Mouse (Mus musculus) thymus, adult 18-20 months (tissue): ENCODE data around the gene Prm1.
"Not testable (repeated sequence)": the region's sequence is repeated elsewhere in the genome, so short reads cannot be mapped to it uniquely, and the experiment has no call there.

ENCODE experiments used
- DNase-seq, 2 experiments: peaks; one replicate each; pipeline ENCODE4 v3.0.0; 2022; ENCODE audit warnings: mixed read lengths in 2 of 2

Prm1 gene

DNA sequence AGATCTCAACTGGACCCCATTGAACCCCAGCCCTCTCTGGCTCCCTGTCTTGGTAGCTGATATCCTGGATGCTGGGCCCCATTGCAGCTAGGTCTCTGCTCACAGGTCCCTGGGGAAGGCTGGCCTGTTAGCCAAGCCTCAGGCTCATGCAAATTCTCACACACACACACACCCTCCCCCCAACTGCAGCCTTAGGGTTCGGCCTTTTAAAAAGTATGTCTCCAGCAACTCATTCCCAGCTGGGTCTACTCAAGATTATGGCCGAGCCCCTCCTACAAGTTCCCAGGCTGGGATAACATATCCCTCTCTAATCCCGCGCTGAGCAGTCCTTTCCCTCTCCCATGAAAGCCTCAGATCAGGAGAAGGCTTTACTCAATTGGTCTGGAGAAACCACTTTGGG, 15.7 kb upstream of the Prm1 start:
- DNase-seq, result no peak

DNA sequence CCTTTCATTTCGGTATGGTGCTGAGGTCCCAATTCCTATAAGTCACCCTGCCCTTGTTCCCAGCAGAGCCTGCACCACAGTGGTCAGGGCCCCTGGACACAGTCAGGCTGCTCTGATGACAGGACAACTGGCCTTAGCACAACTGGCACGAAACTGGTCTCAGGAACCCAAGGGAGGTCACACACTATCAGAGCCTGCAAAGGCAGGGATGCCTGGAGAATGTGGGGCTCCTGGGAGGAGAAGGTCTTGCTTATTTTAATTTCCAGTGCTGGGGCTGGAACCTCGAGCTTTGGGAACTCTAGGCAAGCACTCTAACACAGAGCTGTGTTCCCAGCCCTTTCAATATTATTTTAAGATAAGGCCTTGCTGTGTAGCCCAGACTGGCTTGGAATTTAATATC, 14.3 kb upstream of the Prm1 start:
- DNase-seq, result no peak

DNA sequence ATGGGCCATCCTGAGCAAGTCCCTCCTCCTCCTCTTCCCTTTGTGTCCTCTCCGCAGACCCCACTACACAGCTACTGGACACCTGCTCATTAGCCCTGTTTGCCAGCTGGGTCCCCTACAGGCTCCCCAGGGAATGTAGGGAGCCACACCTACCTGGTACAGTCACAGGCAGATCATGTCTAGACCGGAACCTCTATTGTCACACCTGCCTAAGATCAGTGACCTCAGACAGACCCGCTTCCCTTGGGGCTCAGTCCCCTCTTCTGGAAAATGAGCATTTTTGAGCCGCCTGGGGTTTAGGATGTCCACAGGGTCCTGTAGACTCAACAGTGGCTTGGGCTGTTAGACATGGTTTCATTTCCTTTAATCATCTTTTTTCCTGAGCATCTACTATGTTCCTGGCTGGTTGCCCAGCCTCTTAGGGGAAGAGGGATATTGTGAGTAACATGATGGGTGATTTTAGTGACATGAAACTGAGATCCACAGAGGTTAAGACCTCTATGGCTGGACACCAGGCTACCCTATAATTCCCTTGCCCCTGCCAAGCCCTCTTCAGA, 13.0 kb upstream of the Prm1 start:
- DNase-seq, result no peak

DNA sequence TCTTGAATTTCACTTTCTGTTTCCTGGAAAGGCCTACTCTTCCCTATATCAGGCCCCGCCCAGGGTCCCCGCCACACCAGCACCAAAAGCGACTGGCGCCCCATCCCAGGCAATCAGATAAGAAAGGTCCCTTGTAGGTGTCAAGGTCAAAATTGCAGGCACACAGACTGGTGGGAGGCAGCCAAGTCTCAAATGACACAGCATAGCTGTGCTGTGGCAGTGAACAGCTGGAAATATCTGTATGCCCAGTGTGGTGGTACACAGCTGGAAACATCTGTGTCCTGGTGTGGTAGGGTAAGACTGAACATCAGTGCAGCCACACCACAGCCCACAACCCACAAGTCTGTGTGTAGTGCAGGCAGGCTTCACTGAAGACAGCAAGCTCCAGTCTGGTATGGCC, 9.2 kb upstream of the Prm1 start:
- no peak for DNase-seq

DNA sequence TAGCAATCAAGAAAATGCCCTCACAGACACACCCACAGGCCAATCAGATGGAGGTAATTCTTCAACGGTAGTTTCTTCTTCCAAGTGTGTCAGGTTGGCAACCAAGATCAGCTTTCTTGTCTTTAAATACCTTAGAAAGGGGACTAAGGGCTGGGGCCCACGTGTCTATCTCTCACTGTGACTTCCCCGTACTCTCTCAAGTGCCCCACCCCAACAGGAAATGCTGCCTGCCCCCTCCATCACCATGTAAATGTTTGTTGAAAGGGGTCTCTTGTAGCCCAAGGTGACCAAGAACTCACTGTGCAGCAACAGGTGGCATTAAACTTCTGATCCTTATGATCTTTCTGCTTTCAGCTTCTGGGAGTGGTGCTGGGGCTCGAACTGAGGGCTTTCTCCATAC, 8.1 kb upstream of the Prm1 start:
- no peak for DNase-seq

DNA sequence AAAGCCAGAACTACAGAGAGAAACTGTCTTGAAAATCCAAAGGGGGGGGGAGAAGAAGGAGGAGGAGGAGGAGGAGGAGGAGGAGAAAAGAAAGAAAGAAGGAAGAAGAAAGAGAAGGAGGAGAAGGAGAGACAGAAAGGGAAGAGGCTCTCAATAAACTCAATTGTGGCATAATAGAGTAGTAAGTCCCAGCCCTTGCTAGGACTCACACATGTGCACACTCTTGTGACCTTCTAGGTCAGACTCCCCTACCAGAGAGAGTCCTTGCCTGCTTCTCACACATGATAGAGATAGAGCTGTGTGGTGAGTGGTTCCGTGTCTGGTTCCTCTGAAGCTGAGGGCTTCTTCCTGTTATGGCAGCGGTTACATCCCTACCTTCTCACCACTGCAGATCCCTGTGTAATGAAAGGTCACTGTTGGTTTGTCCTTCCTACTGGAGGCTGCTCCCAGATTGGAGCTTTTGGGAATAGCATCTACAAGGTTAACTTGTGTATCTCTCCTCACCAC, 7.3 kb upstream of the Prm1 start, which contains the start of gene Gm11172:
Gene Gm11172 (plus strand): TSS at position 51 of the 507 bp plus-strand sequence.
- DNase-seq, result no peak

DNA sequence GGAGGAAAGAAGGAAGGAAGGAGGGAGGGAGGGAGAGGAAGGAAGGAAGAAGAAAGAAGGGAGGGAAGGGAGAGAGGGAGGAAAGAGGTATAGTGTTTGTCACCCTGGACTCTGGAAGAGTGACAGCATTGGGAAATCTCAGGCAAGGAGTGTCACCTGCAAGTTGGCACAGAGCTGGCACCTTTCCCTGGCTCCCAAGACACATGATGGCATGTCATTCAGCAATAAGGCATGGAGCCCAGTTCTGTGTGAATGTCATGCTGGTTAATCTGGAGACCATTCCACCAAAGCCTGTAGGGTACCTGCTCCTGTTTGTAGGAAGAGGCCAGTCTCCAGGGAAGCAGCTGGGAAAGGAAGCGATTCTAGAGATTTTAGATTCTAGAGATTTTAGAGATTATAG, 4.7 kb upstream of the Prm1 start:
- no peak for DNase-seq

DNA sequence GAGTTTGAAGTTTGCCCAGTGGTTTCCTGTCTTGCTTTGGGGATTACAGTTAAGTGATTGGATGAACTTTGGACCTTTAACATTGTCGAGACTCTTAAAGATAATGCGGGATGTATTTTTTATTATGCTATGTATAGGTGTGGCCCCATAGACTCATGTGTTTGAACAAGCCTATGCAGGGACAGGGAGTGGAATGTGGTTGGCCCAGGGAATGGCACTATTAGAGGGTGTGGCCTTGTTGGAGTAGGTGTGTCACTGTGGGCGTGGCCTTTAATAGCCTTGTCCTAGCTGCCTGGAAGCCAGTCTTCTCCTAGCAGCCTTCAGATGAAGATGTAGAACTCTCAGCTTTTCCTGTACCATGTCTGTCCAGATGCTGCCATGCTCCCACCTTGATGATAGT, 3.2 kb downstream of the Prm1 start:
- not testable (repeated sequence) for DNase-seq

DNA sequence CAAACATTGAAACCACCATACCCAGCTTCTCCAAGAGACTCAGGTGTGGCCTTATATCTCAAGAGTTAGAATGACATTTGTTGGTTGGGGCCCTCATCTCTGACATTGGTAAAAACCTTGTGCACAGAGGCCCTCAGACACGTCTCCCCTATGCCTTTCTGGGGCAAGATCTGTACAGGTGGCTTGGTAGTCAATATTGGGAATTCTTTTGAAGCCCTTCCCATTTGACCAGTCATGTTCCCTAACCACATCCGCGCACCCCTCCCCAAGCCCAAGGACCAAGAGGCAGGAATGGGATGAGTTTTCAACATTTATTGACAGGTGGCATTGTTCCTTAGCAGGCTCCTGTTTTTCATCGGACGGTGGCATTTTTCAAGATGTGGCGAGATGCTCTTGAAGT, 9.6 kb downstream of the Prm1 start, which contains the start of gene Prm2:
Gene Prm2 (minus strand): TSS at position 101 of the 400 bp plus-strand sequence.
- DNase-seq, result no peak

DNA sequence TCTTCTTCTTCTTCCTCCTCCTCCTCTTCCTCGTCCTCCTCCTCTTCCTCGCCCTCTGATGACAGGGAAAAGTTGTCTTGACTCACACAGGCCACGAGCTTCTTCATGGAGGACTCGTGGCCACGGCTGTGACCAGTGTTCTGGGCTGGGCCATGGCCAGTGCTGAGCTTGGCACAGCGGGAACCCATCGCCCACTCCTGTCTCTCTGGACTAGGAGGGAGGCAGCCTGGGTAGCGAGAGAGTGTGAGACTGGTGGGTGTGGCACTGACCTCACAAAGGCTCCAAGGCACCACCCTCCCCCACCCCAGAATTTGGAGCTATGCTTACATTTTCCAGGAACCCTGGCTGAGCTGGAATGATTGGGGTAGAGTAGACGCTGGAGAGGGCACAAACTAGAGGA, 14.9 kb downstream of the Prm1 start, which contains the start of gene Prm3:
Gene Prm3 (minus strand): TSS at position 213 of the 400 bp plus-strand sequence.
- no peak for DNase-seq

DNA sequence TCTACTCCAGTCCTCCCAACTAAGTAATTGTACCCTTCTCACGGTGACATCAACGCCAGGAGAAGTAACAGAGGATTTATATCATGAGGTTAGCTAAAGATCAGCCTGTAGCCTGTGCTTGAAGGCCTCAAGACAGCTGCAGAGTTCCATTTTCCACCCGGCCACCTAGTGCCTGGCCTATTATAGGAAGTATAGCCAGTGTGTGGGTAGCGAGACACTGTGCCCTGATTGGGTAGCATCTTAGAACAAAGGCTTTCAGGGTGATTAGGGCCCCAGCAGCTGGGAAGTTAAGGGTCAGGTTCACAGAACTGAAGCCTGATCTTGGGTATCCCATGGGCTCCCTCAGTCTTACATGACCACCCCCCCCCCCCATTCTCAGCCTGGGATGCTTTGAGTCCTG, 16.8 kb downstream of the Prm1 start:
- no peak for DNase-seq

DNA sequence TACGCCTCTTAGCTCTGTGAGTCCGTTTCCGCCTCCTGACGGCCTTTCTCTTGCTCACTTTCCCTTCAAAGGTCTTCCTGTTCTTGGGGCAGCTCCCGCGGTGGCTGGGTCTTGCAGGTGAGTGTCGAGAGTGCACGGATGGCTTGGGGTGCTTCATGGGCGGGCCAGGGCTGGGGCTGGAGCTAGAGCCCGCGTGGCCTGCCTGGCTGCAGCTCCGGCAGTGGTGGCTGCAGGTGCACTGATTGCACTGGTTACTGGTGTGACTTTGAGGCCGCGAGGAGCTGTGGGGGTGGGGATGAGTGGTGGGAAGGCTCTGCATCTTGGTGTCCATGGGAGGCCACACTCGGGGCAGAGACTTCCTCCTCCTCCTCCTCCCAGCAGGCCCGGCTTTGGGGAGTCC, 17.4 kb downstream of the Prm1 start, which contains the start of gene Tnp2:
Gene Tnp2 (minus strand): TSS at position 390 of the 400 bp plus-strand sequence.
- peak in 1 of 2 experiments; percentile 72 for DNase-seq

DNA sequence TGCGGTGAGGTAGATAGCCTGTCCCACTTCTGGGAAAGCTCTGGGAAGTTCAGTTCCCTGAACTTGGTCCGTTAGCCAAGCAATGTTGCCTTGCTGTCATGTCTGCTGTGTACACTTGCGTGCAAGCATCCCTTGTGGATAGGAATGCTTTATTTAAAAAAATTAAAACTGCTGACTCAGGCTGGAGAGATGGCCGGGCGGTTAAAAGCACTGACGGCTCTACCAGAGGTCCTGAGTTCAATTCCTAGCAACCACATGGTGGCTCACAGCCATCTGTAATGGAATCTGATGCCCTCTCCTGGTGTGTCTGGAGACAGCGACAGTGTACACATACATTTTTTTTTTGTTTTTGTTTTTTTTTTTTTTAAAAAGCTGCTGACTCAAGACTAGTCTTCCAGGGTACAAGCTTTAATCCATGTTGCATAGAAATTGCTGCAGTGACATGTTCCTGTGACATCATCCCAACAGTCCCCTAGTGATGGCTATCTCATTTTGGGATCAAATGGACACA, 18.0 kb downstream of the Prm1 start:
- no peak for DNase-seq

DNA sequence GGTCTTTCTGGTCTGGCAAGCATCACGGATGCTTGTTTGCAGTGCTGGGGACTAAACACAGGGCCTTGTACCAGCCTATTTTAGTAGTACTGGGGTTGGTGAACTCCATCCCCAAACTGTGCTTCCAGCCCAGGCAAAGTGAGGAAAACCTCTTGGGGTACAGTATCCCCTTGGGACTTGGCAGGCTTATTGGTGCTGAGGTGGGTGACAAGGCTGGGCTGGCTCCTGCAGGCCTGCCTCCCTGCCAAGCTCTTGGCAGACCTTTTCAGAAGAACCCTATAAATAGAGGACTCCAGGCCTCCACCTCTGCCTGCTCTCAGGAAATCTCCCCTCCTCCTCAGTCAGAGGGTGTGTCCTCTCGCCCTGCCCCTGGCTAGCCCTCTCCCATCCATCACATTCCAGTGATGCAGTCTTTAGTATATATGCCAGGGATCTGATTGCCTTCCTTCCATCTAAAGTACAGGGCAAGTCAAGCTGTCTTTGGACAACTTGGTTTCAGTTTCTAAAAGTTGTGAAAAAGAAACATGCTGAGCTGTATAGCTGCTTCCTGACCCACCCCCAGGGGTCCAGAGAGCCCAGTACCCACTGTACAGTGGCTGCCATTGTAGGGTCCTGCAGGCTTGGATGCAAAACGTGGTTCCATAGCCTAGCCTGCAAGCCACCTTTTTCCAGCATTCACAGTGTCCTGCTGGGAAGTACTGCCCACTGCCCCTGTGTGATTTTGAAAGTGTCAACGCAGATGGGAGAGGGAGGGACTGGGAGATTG, 18.7 kb downstream of the Prm1 start:
- no peak for DNase-seq

DNA sequence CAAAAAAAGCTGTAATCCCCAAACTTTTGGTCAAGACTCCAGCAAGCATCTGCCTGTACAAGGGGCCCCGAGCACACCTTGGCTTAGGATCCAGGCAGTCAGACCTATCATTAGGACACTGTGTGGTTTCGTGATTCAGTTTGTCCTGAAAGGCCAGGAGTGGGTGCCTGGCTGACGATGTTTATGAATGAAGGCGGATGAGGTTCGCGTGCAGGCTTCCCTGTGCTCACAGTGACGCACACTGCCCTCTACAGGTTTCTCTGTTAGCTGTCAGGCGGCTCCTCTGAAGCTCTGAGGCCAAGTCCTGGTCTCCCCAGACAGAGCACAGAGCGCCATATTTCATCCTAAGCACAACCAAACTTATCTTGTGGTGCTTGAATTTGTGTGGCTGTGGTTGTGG, 19.4 kb downstream of the Prm1 start:
- peak; percentile 75 to 88 for DNase-seq

DNA sequence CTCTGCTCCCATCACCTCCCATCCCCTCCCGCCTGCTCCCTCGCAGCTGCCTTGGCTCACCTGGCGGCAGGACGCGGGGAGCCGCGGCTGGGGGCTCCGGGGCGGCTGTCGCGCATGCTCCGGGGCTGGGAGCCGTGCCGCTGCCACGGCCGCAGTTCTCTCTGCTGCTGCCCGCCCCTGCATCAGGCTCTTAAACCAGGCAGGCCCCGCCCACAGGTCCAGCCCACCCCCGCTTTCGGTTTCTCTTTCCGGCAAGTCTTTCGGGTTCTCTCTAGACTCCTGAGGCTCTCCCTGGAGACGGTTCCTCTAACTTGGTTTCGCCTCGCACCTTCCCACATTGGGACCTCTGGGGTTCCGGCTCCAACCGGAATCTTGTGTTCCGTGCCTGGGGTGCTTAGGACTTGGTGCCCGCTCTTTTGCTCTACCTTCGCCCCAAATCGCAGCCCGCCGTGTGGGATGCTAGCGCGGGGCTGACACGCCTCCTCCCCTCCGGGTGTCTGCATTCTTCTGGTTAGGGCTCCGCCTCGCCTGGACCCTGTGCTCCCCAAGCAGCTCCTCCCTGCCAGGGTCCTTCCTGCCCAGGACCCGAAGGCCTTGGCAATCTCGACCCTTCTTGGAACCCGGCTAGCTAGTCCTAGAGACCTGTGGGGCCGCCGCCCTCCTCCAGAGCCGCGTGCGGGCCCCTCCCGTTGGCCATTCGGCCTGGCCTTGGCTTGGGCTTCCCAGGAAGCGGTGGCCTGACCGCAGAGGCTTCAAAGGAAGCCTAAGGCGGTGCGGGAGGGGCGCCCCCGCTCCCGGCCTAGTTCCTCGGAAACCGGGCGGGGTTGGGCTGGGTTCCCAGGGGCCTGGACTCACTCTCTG, 20.0 kb downstream of the Prm1 start, which contains the start of gene Socs1:
Gene Socs1 (minus strand): TSS at position 166 of the 861 bp plus-strand sequence.
- peak; percentile 94 for DNase-seq

DNA sequence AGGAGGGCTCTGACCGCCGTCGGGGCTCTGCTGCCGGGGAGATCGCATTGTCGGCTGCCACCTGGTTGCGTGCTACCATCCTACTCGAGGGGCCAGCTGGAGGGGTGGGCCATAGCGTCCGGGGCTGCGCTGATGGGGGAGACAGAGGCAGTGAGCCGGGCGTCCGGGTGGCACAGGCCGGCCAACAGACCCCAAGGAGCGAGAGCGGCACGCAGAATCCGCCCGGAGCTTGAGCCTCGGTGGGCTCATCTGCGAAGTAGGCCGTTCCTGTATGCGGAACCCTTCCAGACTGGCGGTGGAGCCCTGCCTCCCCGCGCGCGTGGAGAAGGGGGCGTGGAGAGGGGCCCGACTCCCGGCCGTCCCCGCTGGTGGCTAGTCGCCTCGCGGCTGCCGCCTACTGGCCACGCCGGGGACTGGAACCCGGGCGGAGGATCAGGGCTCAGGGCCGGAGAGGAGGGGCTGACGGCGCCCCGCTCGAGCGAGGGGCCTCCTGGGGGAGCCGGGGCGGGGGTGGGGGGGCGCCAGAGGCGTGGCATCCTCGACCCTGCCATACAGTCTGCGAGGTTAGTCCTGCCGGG, 20.8 kb downstream of the Prm1 start:
- peak; percentile 93 to 94 for DNase-seq

DNA sequence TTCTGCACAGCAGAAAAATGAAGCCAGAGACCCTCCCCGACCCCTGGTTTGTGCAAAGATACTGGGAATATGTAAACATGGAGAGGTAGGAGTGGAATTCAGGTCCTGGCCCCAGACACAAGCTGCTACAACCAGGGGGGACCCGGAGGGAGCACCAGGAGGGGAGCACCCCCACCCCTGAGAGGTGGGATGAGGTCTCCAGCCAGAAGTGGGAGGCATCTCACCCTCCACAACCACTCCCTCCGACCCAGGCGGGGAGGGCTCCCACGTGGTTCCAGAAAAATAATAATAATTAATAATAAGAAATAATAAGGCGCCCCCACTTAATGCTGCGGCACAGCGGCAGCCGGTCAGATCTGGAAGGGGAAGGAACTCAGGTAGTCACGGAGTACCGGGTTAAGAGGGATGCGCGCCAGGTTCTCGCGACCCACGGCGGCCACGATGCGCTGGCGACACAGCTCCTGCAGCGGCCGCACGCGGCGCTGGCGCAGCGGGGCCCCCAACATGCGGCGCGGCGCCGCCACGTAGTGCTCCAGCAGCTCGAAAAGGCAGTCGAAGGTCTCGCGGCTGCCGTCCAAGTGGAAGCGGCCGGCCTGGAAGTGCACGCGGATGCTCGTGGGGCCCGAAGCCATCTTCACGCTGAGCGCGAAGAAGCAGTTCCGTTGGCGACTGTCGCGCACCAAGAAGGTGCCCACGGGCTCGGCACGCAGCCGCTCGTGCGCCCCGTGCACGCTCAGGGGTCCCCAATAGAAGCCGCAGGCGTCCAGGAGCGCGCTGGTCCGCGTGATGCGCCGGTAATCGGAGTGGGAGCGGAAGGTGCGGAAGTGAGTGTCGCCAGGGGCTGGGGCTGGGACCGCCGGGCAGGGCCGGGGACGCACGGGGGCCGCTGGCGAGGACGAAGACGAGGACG, 21.5 kb downstream of the Prm1 start:
- peak in 1 of 2 experiments; percentile 56 for DNase-seq

DNA sequence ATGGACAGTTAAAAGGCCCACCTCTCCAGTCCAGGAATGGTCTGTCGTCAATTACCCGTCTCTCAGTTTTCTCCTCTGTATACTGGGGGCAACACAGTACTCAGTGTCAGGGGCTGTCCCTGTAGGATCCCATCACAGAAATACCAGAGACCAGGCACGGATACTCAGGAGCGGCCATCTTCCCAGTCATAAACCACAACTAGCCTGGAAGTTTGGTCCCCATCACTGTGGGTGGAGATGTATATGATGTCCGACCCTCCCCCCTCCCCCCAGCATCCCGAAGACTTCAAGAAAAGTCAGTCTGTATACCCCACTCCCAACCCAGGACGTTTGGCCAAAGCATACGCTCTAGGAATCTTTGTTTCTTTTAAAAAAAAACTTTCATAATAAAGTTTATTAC, 22.2 kb downstream of the Prm1 start:
- DNase-seq, result no peak

DNA sequence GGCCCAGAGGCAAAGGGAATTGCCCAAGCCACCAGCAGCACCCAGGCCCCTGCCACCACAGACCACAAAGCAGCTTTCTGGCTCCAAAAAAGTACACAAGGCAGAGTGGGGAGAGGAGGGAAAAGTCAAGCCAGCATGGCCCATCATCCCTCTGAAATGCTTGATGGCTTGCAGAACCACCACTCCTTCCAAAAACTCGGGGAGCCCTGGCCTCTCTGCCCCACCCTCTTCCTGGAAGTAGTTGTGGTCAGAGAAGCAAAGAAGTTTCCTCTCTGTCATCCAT, 22.5 kb downstream of the Prm1 start:
- peak in 1 of 2 experiments; percentile 39 for DNase-seq

DNA sequence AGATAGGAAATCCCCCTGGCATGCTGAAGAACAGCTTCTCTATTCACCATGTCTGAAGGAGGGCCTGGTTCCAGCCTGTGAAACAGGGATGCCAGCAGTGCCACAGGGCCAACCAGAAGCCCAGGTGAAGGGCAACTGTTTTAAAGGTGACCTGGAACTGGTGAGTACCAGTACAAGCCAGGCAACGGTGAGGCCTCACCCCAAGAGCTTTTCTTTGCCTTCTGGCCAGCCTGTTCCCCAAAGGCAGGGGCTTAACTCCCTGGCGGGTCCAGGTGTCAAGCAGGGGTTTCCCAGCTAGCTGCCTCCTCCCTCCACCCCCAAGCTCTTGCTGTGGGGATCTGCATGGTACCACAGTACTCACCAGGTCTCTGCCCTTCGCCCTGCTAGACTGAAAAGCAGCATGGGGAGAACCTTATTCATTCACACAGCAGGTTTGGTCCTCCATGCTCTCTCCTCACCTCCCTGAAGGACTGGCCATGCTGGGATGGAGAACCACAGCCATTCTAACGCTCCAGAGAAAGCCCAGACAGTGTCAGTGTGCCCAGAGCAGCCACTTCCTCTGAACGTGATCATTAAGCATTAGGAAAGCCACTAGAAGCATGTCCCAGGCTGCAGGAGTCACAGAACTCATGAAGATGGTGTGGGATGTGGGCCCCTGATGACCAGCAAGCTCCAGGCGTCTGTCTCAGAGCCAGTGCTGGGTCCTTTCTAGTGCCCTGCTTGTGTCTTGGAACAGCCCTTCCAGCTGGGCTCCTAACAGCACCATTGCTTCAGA, 23.1 kb downstream of the Prm1 start:
- no peak for DNase-seq
